Mouse (Mus musculus): ENCODE measurements around the gene Dis3l2.

- TF ChIP-seq CTCF (IDR thresholded peaks at IDR 0.05; ENCODE audit: control insufficient read depth, insufficient read depth, low read length): no peak
- no peak for TF ChIP-seq POLR2A (IDR thresholded peaks at IDR 0.05; ENCODE audit: borderline replicate concordance, control insufficient read depth, low read depth, low read length)
Measured at GRCm38 (mm10) chr1:86687236-86687635, 16.4 kb upstream of the Dis3l2 start.

Data from bone marrow, adult 2 months (tissue).